Comparison of ENCODE assay signal across 8 mouse cellular contexts in the genomic region with DNA sequence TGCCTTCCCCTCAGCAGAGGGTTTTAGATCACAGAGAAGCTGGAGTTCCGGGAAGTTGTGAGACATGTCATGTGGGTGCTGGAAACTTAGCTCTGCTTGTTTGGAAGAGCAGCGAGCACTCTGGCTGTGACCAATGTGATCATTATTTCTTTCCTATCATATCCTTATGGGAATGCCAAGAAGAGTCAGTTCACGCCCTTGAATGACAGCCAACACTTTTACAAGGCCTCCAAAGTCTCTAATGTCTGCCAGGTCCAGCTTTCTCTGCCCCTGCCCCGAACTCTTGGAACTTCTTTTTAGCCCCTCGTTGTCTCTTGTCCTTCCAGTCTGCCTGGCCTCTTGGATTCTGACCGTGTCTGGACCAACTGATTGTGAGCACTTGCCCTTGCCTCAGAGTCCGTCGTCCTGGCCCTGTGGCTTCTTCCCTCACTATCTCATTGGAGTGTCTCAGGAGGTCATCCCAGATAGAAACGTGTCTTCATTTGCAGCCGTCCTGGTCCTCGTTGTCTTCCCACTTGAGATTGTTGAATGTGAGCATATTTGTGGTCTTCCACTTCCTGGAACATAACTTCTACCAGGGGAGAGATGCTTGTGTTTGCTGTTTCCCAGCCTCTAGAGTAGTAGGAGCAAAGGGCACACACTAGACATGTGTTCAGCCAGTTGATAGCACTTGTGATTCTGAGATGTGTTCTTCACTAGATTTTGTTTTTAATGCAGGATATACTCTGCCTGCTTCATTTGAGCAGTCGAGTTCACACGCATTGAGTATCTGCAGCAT.
DNase-seq lines count a peak whose midpoint lies in the region; ATAC-seq and TF ChIP-seq lines count a peak whose summit lies in the region.

No protein-coding gene starts in this region.

- H3K36me3 ChIP-seq in kidney, adult 2 months (ENCODE audit: control insufficient read depth, insufficient read depth, low read length) = no peaks in the 10 kb centered on the region
- H3K36me3 ChIP-seq in kidney, embryonic 16.5 days (ENCODE audit: insufficient read depth, low read length) = no peaks in the 10 kb centered on the region
- no peaks in the 10 kb centered on the region for H3K36me3 ChIP-seq in liver, embryonic 15.5 days (replicated peaks)

- H3K4me3 ChIP-seq in kidney, adult 2 months (ENCODE audit: insufficient read depth, low read depth, low read length) = no peak overlapping the region
- no peak overlapping the region for H3K4me3 ChIP-seq in kidney, embryonic 16.5 days (ENCODE audit: low read length)
- H3K4me3 ChIP-seq in liver, embryonic 15.5 days (replicated peaks) = no peak overlapping the region

- WGBS in kidney, adult 2 months = 40% methylated on average over 13 of the region's 13 CpGs
- 60% methylated on average over 13 of the region's 13 CpGs for WGBS in kidney, embryonic 16.5 days
- WGBS in liver, embryonic 15.5 days (ENCODE audit: insufficient replicate concordance) = 28% methylated on average over 13 of the region's 13 CpGs

- no peaks in the 10 kb centered on the region for H3K9me3 ChIP-seq in kidney, embryonic 16.5 days (ENCODE audit: low read length)
- no peaks in the 10 kb centered on the region for H3K9me3 ChIP-seq in liver, embryonic 15.5 days (replicated peaks)

- H3K27ac ChIP-seq in kidney, adult 2 months (ENCODE audit: insufficient read depth, low read depth, low read length) = peak overlapping the region; percentile 40
- H3K27ac ChIP-seq in kidney, embryonic 16.5 days (ENCODE audit: low read length) = no peak overlapping the region
- H3K27ac ChIP-seq in liver, embryonic 15.5 days (replicated peaks) = 0 out of 2 replicates have a peak overlapping the region, but pooled peaks have one; percentile 54

- ATAC-seq in kidney, embryonic 16.5 days (ENCODE audit: low FRiP score, low TSS enrichment) = no peak
- no peak for ATAC-seq in liver, embryonic 15.5 days (ENCODE audit: insufficient read depth)

- no peak for TF ChIP-seq CTCF in kidney, adult 2 months (conservative IDR thresholded peaks at IDR 0.05; ENCODE audit: insufficient read depth, insufficient read length, low read depth, low read length)

- no peak overlapping the region for H3K4me2 ChIP-seq in kidney, embryonic 16.5 days (replicated peaks; ENCODE audit: low read depth, low read length)
- no peak overlapping the region for H3K4me2 ChIP-seq in liver, embryonic 15.5 days

- DNase-seq in kidney, adult 2 months = peak; percentile 68
- DNase-seq in NIH3T3 (ENCODE audit: low read depth) = peak; percentile 23
- peak; percentile 10 for DNase-seq in fat pad, adult 2 months (ENCODE audit: extremely low read depth, low read depth, low spot score)
- no peak for DNase-seq in left cerebral cortex, postnatal 25 days (ENCODE audit: low spot score in 2 of 2)
- DNase-seq in left cerebral cortex, postnatal 36 days (ENCODE audit: low spot score in 2 of 2) = no peak
- no peak for DNase-seq in embryo, embryonic 11 days

- intact Hi-C loops in left cerebral cortex, postnatal 25 days (cut with DNase I) = no loop called here
- intact Hi-C loops in left cerebral cortex, postnatal 36 days (cut with DNase I) = no loop called here

- H3K4me1 ChIP-seq in kidney, adult 2 months (ENCODE audit: control insufficient read depth, insufficient read depth, low read length) = peaks cover 50% of the 10 kb centered on the region
- peaks cover 79% of the 10 kb centered on the region for H3K4me1 ChIP-seq in kidney, embryonic 16.5 days (ENCODE audit: insufficient read depth, low read length)
- H3K4me1 ChIP-seq in liver, embryonic 15.5 days (replicated peaks) = peaks cover 70% of the 10 kb centered on the region

- H3K9ac ChIP-seq in kidney, embryonic 16.5 days (replicated peaks; ENCODE audit: low read length) = no peak overlapping the region
- no peak overlapping the region for H3K9ac ChIP-seq in liver, embryonic 15.5 days

- no peaks in the 10 kb centered on the region for H3K27me3 ChIP-seq in kidney, adult 2 months (replicated peaks; ENCODE audit: control insufficient read depth, insufficient read depth, low read length)
- H3K27me3 ChIP-seq in kidney, embryonic 16.5 days (ENCODE audit: insufficient read depth, low read length) = no peaks in the 10 kb centered on the region
- no peaks in the 10 kb centered on the region for H3K27me3 ChIP-seq in liver, embryonic 15.5 days

- no peak for TF ChIP-seq POLR2A in kidney, adult 2 months (IDR thresholded peaks at IDR 0.05; ENCODE audit: low read depth, low read length)

Comparison
In these comparisons a context has a peak if more than half of its experiments do, and no peak if none do; other contexts are left out.
1. DNase-seq: peak in kidney, adult 2 months (single experiment), NIH3T3 (single experiment) and fat pad, adult 2 months (single experiment); none in left cerebral cortex, postnatal 25 days (0 of 2), left cerebral cortex, postnatal 36 days (0 of 2) and embryo, embryonic 11 days (single experiment).